Mouse (Mus musculus) embryonic facial prominence, embryonic 11.5 days (tissue): ENCODE measurements around the gene Cwh43. TPM values are rescaled to one million over a fixed set of nuclear protein-coding genes. Genes with fewer than 3 reads are reported as not detected.

Experiments
- ATAC-seq: fragments of 200-750 bp; cut with Nextera tagmentation; replicated peaks from 2 replicates; pipeline ENCODE4 v1.8.0; 2017; ENCODE audit warnings: low read depth; ENCODE audit not compliant: insufficient number of reproducible peaks, low FRiP score, low TSS enrichment
- DNase-seq: peaks from one replicate; pipeline ENCODE4 v3.0.0-alpha.2; 2015; ENCODE audit warnings: low spot score
- H3K27ac ChIP-seq: fragments of 300-500 bp; sonication (generic); replicated peaks from 2 replicates; pipeline ENCODE4 v1.5.1; 2014; ENCODE audit warnings: mild to moderate bottlenecking, low read depth, low read length, control low read depth
- H3K27me3 ChIP-seq: fragments of 300-500 bp; sonication (generic); 2 replicates; pipeline ENCODE4 v1.6.1; 2014; ENCODE audit warnings: mild to moderate bottlenecking, low read length, moderate library complexity, mixed read lengths; ENCODE audit not compliant: control insufficient read depth, insufficient read depth
- H3K36me3 ChIP-seq: fragments of 300-500 bp; sonication (generic); replicated peaks from 2 replicates; pipeline ENCODE4 v1.6.1; 2014; ENCODE audit warnings: low read depth, mild to moderate bottlenecking, low read length, moderate library complexity, mixed read lengths; ENCODE audit not compliant: control insufficient read depth, insufficient read depth
- H3K4me1 ChIP-seq: fragments of 300-500 bp; sonication (generic); 2 replicates; pipeline ENCODE4 v1.6.1; 2014; ENCODE audit warnings: low read length, mixed read lengths; ENCODE audit not compliant: control insufficient read depth, insufficient read depth
- H3K4me2 ChIP-seq: fragments of 300-500 bp; sonication (generic); 2 replicates; pipeline ENCODE4 v1.6.1; 2014; ENCODE audit warnings: low read depth, mild to moderate bottlenecking, control low read depth, low read length, moderate library complexity
- H3K4me3 ChIP-seq: fragments of 300-500 bp; sonication (generic); 2 replicates; pipeline ENCODE4 v1.5.1; 2014; ENCODE audit warnings: low read depth, low read length, control low read depth
- H3K9ac ChIP-seq: fragments of 300-500 bp; sonication (generic); replicated peaks from 2 replicates; pipeline ENCODE4 v1.6.1; 2014; ENCODE audit warnings: mild to moderate bottlenecking, control low read depth, low read length
- H3K9me3 ChIP-seq: fragments of 300-500 bp; sonication (generic); replicated peaks from 2 replicates; pipeline ENCODE4 v1.6.1; 2016; ENCODE audit warnings: mild to moderate bottlenecking, low read length, inconsistent platforms, mixed read lengths; ENCODE audit not compliant: control insufficient read depth
- WGBS: fragments of 180-500 bp; shearing (Covaris S2); extraction: QIAGEN DNeasy Blood & Tissue Kit; methylation state at CpG from one replicate; pipeline ENCODE4 v1.1.7; 2014; 5-methylcytosine and 5-hydroxymethylcytosine counted together
- polyA plus RNA-seq: library from polyadenylated mRNA; unstranded; fragments of >200 nt; fragmentation: Nextera tagmentation; extraction: Ambion mirVana; gene quantifications from 2 replicates; pipeline ENCODE4 v1.2.1, GENCODE M21; 2014

The Cwh43 gene
- polyA plus RNA-seq, 1 experiment from 2014 or later: 0.14 TPM

GRCm38 (mm10) chr5:73491074-73491836, 85.4 kb downstream of the Cwh43 start:
- peak overlapping the region; percentile 75 for H3K9ac ChIP-seq
- no peaks in the 10 kb centered on the region for H3K9me3 ChIP-seq
- no peaks in the 10 kb centered on the region for H3K27me3 ChIP-seq
- WGBS: 1% methylated on average over 42 of the region's 70 CpGs
- peak overlapping the region; percentile 96 for H3K4me2 ChIP-seq
- H3K27ac ChIP-seq: peak overlapping the region; percentile 90
- DNase-seq (peak; percentile 54), ATAC-seq (peak; percentile 55; the same call in 1 of the 2 replicates)
- no peaks in the 10 kb centered on the region for H3K36me3 ChIP-seq
- H3K4me1 ChIP-seq: no peaks in the 10 kb centered on the region
- peak overlapping the region; percentile 85 for H3K4me3 ChIP-seq

DNA sequence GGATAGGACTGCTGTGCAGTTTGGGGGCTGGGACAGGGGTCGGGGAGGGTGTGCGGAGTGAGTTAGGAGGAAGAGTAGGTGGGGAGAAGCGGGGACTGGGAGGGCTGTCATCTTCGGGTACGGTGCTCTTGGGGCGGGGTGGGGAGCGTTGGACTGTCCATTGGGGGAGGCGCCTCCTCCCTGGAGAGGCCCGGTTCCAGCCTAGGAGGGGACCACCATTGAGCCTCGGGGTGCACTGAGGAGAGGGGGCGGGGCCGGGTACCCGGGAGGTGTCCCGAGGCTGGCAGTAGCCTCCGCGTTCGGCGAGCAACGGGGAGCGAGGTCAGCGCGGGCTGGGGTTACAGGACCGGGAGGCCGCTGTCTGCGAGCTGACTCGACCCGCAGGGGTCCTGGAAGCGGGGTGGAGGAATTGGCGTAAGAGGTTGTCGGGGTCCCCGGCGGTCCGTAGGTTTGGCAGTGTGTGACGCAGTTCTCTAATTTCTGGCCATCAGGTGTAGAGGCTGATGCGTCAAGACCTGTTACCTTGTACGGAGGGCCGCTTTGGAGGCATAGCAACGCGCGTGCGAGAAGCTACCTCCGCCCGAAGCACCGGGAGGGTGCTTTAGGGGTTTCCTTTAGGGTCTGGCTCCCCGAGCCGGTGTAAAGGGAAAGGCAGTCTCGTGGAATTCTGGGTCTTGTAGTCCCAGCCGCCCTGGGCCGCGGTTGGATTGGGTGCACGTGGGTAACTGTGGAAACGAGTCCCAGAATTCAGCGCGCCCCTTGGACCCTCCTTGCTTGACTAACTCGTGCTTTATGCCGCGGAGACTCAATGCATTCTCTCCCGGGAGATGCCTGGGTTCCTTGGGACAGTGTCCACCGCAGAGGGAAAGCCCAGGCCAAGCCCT, 86.2 kb downstream of the Cwh43 start:
- no peaks in the 10 kb centered on the region for H3K27me3 ChIP-seq
- H3K9me3 ChIP-seq: no peaks in the 10 kb centered on the region
- peak overlapping the region; percentile 85 for H3K4me3 ChIP-seq
- H3K36me3 ChIP-seq: no peaks in the 10 kb centered on the region
- peak overlapping the region; percentile 75 for H3K9ac ChIP-seq
- H3K4me2 ChIP-seq: peak overlapping the region; percentile 96
- peak; percentile 96 for DNase-seq
- ATAC-seq: peak; percentile 61
- under 1% methylated on average over 59 of the region's 59 CpGs for WGBS
- H3K27ac ChIP-seq: peak overlapping the region; percentile 90
- H3K4me1 ChIP-seq: no peaks in the 10 kb centered on the region

GRCm38 (mm10) chr5:73497401-73497800, 91.5 kb downstream of the Cwh43 start:
- H3K4me1 ChIP-seq: no peaks in the 10 kb centered on the region
- DNase-seq (no peak), ATAC-seq (no peak)
- H3K4me3 ChIP-seq: no peak overlapping the region
- WGBS: 76% methylated on average over 3 of the region's 3 CpGs
- no peaks in the 10 kb centered on the region for H3K9me3 ChIP-seq
- H3K27ac ChIP-seq: no peak overlapping the region
- H3K9ac ChIP-seq: no peak overlapping the region
- H3K4me2 ChIP-seq: no peak overlapping the region
- no peaks in the 10 kb centered on the region for H3K27me3 ChIP-seq
- H3K36me3 ChIP-seq: no peaks in the 10 kb centered on the region

GRCm38 (mm10) chr5:73498559-73498958, 92.7 kb downstream of the Cwh43 start:
- Histone ChIP-seq H3K4me1 (no peaks in the 10 kb centered on the region), H3K9me3 (no peaks in the 10 kb centered on the region), H3K9ac (no peak overlapping the region), H3K4me3 (no peak overlapping the region), H3K36me3 (no peaks in the 10 kb centered on the region), H3K4me2 (no peak overlapping the region), H3K27ac (no peak overlapping the region), H3K27me3 (no peaks in the 10 kb centered on the region)
- DNase-seq (no peak), ATAC-seq (no peak)
- 86% methylated on average over 8 of the region's 8 CpGs for WGBS

GRCm38 (mm10) chr5:73500867-73501440, 95.1 kb downstream of the Cwh43 start:
- H3K27ac ChIP-seq: no peak overlapping the region
- H3K4me1 ChIP-seq: no peaks in the 10 kb centered on the region
- H3K36me3 ChIP-seq: no peaks in the 10 kb centered on the region
- 90% methylated on average over 7 of the region's 7 CpGs for WGBS
- no peak overlapping the region for H3K9ac ChIP-seq
- H3K4me2 ChIP-seq: no peak overlapping the region
- no peak overlapping the region for H3K4me3 ChIP-seq
- no peak for ATAC-seq
- no peaks in the 10 kb centered on the region for H3K9me3 ChIP-seq
- no peaks in the 10 kb centered on the region for H3K27me3 ChIP-seq
- DNase-seq: no peak

DNA sequence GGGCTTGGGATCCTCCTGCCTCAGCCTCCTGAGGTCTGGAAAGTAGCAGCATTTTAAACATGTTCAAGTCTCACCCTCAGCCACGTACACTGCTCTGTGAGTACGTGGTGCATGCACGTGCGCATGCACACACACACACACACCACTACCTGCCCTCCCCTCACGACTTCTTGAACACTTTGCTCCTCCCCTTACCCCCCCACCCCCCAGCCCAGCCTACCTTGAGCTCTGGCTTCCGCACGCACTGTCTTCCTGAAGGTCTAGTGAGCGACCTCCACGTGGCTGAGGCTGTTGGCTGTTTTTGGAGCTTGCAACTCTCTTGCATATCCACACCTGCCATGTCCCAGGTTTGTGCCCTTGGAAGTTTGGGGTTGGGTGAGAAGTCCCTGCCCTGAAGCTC, 96.5 kb downstream of the Cwh43 start:
- Histone ChIP-seq H3K4me2 (no peak overlapping the region), H3K4me3 (no peak overlapping the region), H3K4me1 (no peaks in the 10 kb centered on the region), H3K27me3 (no peaks in the 10 kb centered on the region), H3K36me3 (no peaks in the 10 kb centered on the region), H3K9ac (no peak overlapping the region), H3K9me3 (no peaks in the 10 kb centered on the region), H3K27ac (no peak overlapping the region)
- ATAC-seq: no peak
- DNase-seq: no peak
- WGBS: 93% methylated on average over 9 of the region's 9 CpGs
